Mouse (Mus musculus) embryo, embryonic 9.5 days (tissue): ENCODE measurements at regions not wholly inside any gene's neighbourhood (a gene's known extent, or its start where the extent isn't known, plus 50 kb on each side); places are given as distances from the start of the nearest gene placed in this dataset.
A peak's percentile ranks its signal among the peaks of the same experiment; 100 is the strongest.
"Not testable (repeated sequence)": the region's sequence is repeated elsewhere in the genome, so short reads cannot be mapped to it uniquely, and the experiment has no call there.

Source experiments
- DNase-seq: peaks from one replicate; pipeline ENCODE4 v3.0.0-alpha.2; 2017; ENCODE audit errors: extremely low spot score

DNA sequence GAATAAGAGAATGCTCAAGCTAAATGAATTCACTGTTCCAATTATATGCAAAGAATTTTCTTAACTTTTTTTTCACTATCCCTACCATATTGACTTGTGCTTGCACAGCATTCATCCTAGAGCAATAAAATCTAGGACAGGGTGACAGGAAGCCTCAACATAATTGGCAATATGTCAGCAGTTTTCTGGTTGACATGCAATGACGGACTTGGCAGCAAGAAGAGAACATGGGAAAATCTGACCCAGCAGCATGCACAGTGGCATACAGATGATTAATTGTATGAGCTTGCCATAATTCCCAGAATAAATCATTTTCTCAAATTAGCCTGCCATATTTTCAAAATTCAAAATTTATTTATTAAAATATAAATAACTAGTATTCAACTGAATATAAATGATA, 152.7 kb downstream of the Amy2a5 start:
- no peak for DNase-seq

DNA sequence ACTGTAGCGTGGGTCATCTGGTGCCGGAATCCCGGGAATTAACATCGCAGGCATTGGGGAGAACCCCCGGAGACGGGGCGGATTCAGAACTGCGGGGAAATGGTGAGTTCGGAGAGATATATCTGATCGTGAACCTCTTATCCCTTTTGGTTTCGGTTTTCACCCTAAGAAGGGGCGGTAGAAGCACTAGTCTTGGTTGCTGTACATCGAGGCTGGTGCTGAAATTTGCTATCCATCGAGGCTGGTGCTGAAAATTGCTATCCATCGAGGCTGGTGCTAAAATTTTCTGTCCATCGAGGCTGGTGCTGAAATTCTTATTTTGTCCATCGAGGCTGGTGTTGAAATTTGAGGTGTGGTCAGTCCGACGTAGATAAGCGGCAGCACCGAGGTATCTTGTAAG, 167.8 kb downstream of the Amy2a5 start:
- DNase-seq, result not testable (repeated sequence)

DNA sequence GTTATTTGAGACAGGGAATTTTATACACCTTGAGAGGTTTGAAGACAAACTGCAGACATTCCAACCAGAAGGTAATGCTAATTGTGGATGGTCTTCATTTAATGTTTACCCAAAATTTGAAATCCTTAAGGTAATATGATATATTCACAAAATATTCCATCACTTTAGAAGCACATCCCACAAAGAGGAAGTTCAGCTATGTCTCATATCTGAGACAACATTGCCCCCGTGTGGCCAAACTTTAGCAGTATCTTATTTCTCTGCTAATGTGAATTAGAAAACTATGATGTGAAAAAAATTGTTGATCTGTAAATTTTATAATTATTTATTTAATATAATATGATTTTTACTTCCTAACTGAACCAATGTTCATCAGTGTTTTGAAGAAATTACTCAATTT, 177.9 kb downstream of the Amy2a5 start:
- peak; percentile 27 for DNase-seq
